Mouse (Mus musculus) limb, embryonic 14.5 days (tissue): Measurements from ENCODE around the gene Tcte1. TPM values are rescaled to one million over a fixed set of nuclear protein-coding genes. Genes with fewer than 3 reads are reported as not detected.

Experiments
- ATAC-seq: fragments of 200-750 bp; cut with Nextera tagmentation; 2 replicates; pipeline ENCODE4 v1.8.0; 2017; ENCODE audit warnings: low read depth, moderate number of reproducible peaks, moderate TSS enrichment; ENCODE audit not compliant: low FRiP score
- DNase-seq: peaks from one replicate; pipeline ENCODE4 v3.0.0-alpha.2; 2015; ENCODE audit warnings: low spot score
- H3K27ac ChIP-seq: fragments of 300-500 bp; sonication (generic); replicated peaks from 2 replicates; pipeline ENCODE4 v1.5.1; 2014; ENCODE audit warnings: low read depth, mild to moderate bottlenecking, low read length, moderate library complexity, mixed read lengths
- H3K27me3 ChIP-seq: fragments of 300-500 bp; sonication (generic); 2 replicates; pipeline ENCODE4 v1.6.1; 2014; ENCODE audit warnings: low read length, mixed read lengths; ENCODE audit not compliant: control insufficient read depth, insufficient read depth
- H3K36me3 ChIP-seq: fragments of 300-500 bp; sonication (generic); 2 replicates; pipeline ENCODE4 v1.6.1; 2014; ENCODE audit warnings: mild to moderate bottlenecking, low read length, moderate library complexity, mixed read lengths; ENCODE audit not compliant: control insufficient read depth, insufficient read depth
- H3K4me1 ChIP-seq: fragments of 300-500 bp; sonication (generic); 2 replicates; pipeline ENCODE4 v1.6.1; 2014; ENCODE audit warnings: antibody characterized with exemption, low read length, mixed read lengths; ENCODE audit not compliant: control insufficient read depth, insufficient read depth
- H3K4me2 ChIP-seq: fragments of 300-500 bp; sonication (generic); replicated peaks from 2 replicates; pipeline ENCODE4 v1.6.1; 2014; ENCODE audit warnings: low read depth, mild to moderate bottlenecking, low read length, moderate library complexity; ENCODE audit not compliant: severe bottlenecking
- H3K4me3 ChIP-seq: fragments of 300-500 bp; sonication (generic); replicated peaks from 2 replicates; pipeline ENCODE4 v1.5.1; 2014; ENCODE audit warnings: low read length
- H3K9ac ChIP-seq: fragments of 300-500 bp; sonication (generic); 2 replicates; pipeline ENCODE4 v1.6.1; 2014; ENCODE audit warnings: mild to moderate bottlenecking, low read depth, low read length, moderate library complexity; ENCODE audit not compliant: severe bottlenecking
- H3K9me3 ChIP-seq: fragments of 300-500 bp; sonication (generic); 2 replicates; pipeline ENCODE4 v1.6.1; 2016; ENCODE audit warnings: low read length; ENCODE audit not compliant: control insufficient read depth
- POLR2A ChIP-seq: fragments of 200-500 bp; IDR thresholded peaks from 2 replicates; pipeline ENCODE4 v1.8.0; 2012; ENCODE audit warnings: inconsistent platforms, mild to moderate bottlenecking, moderate library complexity, borderline replicate concordance; ENCODE audit not compliant: insufficient read depth, insufficient read length; ENCODE audit errors: extremely low read depth
- WGBS: fragments of 180-500 bp; shearing (Covaris S2); extraction: QIAGEN DNeasy Blood & Tissue Kit; methylation state at CpG from one replicate; pipeline ENCODE4 v1.1.7; 2014; 5-methylcytosine and 5-hydroxymethylcytosine counted together
- polyA plus RNA-seq, 2 experiments: library from polyadenylated mRNA; depleted of rRNA in 1 of 2; stranded (reverse) in 1 of 2; unstranded in 1 of 2; fragments of >200 nt; fragmentation: Nextera tagmentation in 1 of 2; extraction: Ambion mirVana in 1 of 2; gene quantifications; 2 replicates each; pipeline versions ENCODE4 v1.2.1 to v1.2.3; 2012 to 2014

Tcte1 gene
- polyA plus RNA-seq, 2 experiments = 0.74 TPM; not detected in 1

- no peaks in the 10 kb centered on the region for H3K9me3 ChIP-seq
- DNase-seq (no peak), ATAC-seq (no peak)
- H3K36me3 ChIP-seq = peaks cover 42% of the 10 kb centered on the region
- H3K4me1 ChIP-seq = peaks cover 5% of the 10 kb centered on the region; the same call in 1 of the 2 replicates
- H3K27me3 ChIP-seq = no peaks in the 10 kb centered on the region
- no peak overlapping the region for H3K27ac ChIP-seq
- no peak overlapping the region for H3K4me2 ChIP-seq
- H3K9ac ChIP-seq = no peak overlapping the region
- H3K4me3 ChIP-seq = no peak overlapping the region
- TF ChIP-seq POLR2A = no peak
- WGBS = 67% methylated on average over 12 of the region's 12 CpGs
These were observed 4.3 kb upstream of the Tcte1 start for GRCm38 (mm10) chr17:45518766-45519475.

DNA sequence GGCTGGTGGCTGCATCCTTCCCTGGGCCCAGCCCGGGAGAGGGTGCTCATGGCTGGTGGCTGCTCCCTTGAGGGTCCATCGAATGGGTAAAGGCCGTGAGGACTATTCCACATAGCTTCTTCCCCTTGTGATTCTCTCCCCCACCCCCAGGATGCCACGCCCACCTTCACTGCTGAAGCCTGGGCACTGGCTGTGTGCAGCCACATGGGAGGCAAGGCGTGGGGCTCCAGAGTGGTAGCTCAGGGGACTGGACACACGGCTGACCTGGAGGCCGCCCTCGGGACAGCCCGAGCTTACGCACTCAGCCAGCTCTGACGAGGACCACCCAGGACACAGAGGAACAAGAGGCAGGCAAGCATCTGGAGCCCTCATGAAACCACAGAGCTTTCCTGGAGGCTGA is 3.1 kb upstream of the Tcte1 start:
- peaks cover 5% of the 10 kb centered on the region; the same call in 1 of the 2 replicates for H3K4me1 ChIP-seq
- H3K4me3 ChIP-seq = no peak overlapping the region
- H3K27me3 ChIP-seq = no peaks in the 10 kb centered on the region
- DNase-seq (no peak), ATAC-seq (no peak)
- no peak overlapping the region for H3K9ac ChIP-seq
- no peaks in the 10 kb centered on the region for H3K9me3 ChIP-seq
- TF ChIP-seq POLR2A = no peak
- H3K4me2 ChIP-seq = no peak overlapping the region
- H3K36me3 ChIP-seq = peaks cover 42% of the 10 kb centered on the region
- no peak overlapping the region for H3K27ac ChIP-seq
- WGBS = 56% methylated on average over 11 of the region's 11 CpGs

GRCm38 (mm10) chr17:45524961-45525360 is 1.7 kb downstream of the Tcte1 start:
- peaks cover 9% of the 10 kb centered on the region for H3K27me3 ChIP-seq
- 27% methylated on average over 4 of the region's 4 CpGs for WGBS
- no peaks in the 10 kb centered on the region for H3K9me3 ChIP-seq
- H3K36me3 ChIP-seq = peaks cover 8% of the 10 kb centered on the region
- DNase-seq = no peak
- no peak overlapping the region for H3K9ac ChIP-seq
- no peak overlapping the region for H3K27ac ChIP-seq
- ATAC-seq = no peak
- no peak overlapping the region for H3K4me3 ChIP-seq
- no peak overlapping the region for H3K4me2 ChIP-seq
- no peak for TF ChIP-seq POLR2A
- H3K4me1 ChIP-seq = peaks cover 5% of the 10 kb centered on the region; the same call in 1 of the 2 replicates

- Histone ChIP-seq H3K4me1 (peaks cover 5% of the 10 kb centered on the region; the same call in 1 of the 2 replicates), H3K4me3 (no peak overlapping the region), H3K27me3 (peaks cover 17% of the 10 kb centered on the region), H3K27ac (no peak overlapping the region), H3K4me2 (no peak overlapping the region), H3K9ac (no peak overlapping the region), H3K36me3 (no peaks in the 10 kb centered on the region), H3K9me3 (no peaks in the 10 kb centered on the region)
- WGBS = 20% methylated on average over 5 of the region's 5 CpGs
- TF ChIP-seq POLR2A = no peak
- DNase-seq (no peak), ATAC-seq (no peak)
These were observed 3.3 kb downstream of the Tcte1 start for GRCm38 (mm10) chr17:45526571-45526970.

- Histone ChIP-seq H3K4me1 (no peaks in the 10 kb centered on the region), H3K4me3 (no peak overlapping the region), H3K9ac (no peak overlapping the region), H3K9me3 (no peaks in the 10 kb centered on the region), H3K27ac (no peak overlapping the region), H3K4me2 (no peak overlapping the region), H3K36me3 (no peaks in the 10 kb centered on the region), H3K27me3 (peaks cover 24% of the 10 kb centered on the region)
- DNase-seq (no peak), ATAC-seq (no peak)
- WGBS = 48% methylated on average over 13 of the region's 13 CpGs
- TF ChIP-seq POLR2A = no peak
These were observed 7.1 kb downstream of the Tcte1 start for GRCm38 (mm10) chr17:45530346-45530782.
